Mouse (Mus musculus): ENCODE data around the gene Tmem79.
"Not testable (repeated sequence)": the region's sequence is repeated elsewhere in the genome, so short reads cannot be mapped to it uniquely, and the experiment has no call there.

Gene Tmem79

DNA sequence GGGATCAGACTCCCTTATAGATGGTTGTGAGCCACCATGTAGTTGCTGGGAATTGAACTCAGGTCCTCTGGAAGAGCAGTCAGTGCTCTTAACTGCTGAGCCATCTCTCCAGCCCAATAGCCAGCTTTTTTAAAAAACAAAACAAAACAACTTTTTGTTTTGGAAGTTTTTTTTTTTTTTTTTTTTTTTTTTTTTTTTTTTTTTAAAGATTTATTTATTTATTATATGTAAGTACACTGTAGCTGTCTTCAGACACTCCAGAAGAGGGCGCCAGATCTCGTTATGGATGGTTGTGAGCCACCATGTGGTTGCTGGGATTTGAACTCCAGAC is 50.4 kb downstream of the Tmem79 start:
- not testable (repeated sequence) for DNase-seq (ENCODE audit: low spot score in 2 of 2)

DNA sequence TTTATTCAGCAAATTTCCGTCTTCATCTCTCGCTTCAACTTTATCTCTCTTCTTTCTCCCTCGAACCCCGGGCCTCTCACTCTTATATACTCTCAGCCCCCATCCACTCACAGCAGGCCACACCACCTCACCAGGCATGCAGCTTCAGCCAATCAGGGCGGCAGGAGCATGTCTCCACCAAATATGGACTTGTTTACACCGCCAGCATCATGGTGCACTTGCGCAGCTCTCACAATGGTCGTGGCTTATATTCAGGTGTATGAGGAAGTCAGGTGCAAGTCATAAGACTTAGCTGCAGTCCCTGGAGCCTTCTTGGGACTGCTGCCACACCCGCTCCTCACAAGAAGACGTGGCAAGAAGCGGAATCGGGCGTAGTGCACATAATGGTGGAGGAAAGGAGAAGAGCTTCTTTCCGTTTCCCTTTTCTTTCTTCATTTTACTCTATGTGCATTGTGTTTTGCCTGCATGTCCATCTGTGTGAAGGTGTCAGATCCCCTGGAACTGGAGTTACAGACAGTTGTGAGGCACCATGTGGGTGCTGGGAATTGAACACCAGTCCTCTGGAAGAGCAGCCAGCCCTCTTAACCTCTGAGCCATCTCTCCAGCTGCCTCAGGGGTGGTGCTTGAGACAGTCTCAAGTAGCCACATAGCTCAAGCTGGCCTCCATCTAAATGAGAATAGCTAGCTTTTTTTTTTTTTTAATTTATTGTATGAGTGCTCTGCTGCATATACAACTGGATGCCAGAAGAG is 51.0 kb downstream of the Tmem79 start:
- not testable (repeated sequence) for DNase-seq (ENCODE audit: low spot score in 2 of 2)

DNA sequence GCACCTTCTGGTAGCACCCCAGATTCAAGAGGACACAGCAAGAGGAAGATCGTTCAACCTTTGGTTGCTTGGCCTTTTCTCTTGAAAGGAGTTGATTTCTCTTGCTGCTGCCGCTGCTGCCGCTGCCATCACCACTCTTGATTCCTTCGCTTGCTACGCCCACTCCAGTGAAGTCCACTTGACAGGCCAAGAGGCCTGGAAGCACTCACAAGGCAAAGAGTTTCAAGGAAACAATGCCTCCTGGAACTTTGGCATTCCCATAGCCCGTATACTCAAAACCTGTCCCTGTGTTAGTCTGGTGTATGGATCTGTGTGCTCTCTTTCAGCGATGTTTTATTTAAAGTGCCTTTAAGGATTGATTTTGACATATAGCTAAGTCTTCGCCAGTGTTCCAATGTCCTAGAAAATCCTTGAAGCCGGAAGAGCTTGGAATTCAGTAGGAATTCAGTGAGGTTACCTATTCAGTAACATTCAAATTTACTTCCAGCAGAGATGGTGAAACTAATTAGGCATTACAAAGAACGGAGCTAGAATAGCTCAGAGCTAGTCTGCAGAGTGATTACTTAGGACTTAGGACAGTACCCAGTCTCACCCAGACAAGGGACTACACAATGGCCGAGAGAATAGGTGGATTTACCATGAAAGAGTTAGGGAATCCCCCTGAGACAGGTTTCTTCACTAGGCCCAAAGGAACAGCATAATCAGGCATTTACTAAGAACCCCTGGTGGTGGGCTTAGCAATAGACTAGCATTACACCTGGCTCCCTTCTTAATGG is 54.6 kb downstream of the Tmem79 start:
- DNase-seq (ENCODE audit: low spot score in 2 of 2) = not testable (repeated sequence)

DNA sequence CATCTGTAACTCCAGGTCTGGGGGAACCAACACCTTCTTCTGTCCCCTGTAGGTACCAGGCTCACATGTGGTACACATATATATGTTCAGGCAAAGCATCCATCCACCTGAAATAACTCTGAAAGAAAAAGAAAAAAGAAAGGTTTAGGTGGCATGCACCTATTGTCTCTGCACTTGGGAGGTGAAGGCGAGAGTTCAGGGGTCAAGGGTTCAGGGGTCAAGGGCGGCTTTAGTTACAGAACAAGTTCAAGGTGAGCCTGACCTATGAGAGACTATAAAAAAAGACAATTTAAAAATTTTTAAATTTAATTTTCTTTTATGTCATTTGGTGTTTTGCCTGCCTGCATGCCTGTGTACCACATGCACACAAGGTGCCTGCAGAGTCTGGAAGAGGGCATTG is 55.9 kb downstream of the Tmem79 start:
- no peak for DNase-seq (ENCODE audit: low spot score in 2 of 2)

All from spleen, postnatal 10 days (tissue).